Mouse (Mus musculus) limb, embryonic 14.5 days (tissue): Measurements from ENCODE around the gene Hhipl2. TPM values are rescaled to one million over a fixed set of nuclear protein-coding genes. Genes with fewer than 3 reads are reported as not detected.
"Not testable (repeated sequence)": the region's sequence is repeated elsewhere in the genome, so short reads cannot be mapped to it uniquely, and the experiment has no call there.

Experiments used
- ATAC-seq: fragments of 200-750 bp; cut with Nextera tagmentation; 2 replicates; pipeline ENCODE4 v1.8.0; 2017; ENCODE audit warnings: low read depth, moderate number of reproducible peaks, moderate TSS enrichment; ENCODE audit not compliant: low FRiP score
- DNase-seq: peaks from one replicate; pipeline ENCODE4 v3.0.0-alpha.2; 2015; ENCODE audit warnings: low spot score
- H3K27ac ChIP-seq: fragments of 300-500 bp; sonication (generic); replicated peaks from 2 replicates; pipeline ENCODE4 v1.5.1; 2014; ENCODE audit warnings: low read depth, mild to moderate bottlenecking, low read length, moderate library complexity, mixed read lengths
- H3K27me3 ChIP-seq: fragments of 300-500 bp; sonication (generic); 2 replicates; pipeline ENCODE4 v1.6.1; 2014; ENCODE audit warnings: low read length, mixed read lengths; ENCODE audit not compliant: control insufficient read depth, insufficient read depth
- H3K36me3 ChIP-seq: fragments of 300-500 bp; sonication (generic); 2 replicates; pipeline ENCODE4 v1.6.1; 2014; ENCODE audit warnings: mild to moderate bottlenecking, low read length, moderate library complexity, mixed read lengths; ENCODE audit not compliant: control insufficient read depth, insufficient read depth
- H3K4me1 ChIP-seq: fragments of 300-500 bp; sonication (generic); 2 replicates; pipeline ENCODE4 v1.6.1; 2014; ENCODE audit warnings: antibody characterized with exemption, low read length, mixed read lengths; ENCODE audit not compliant: control insufficient read depth, insufficient read depth
- H3K4me2 ChIP-seq: fragments of 300-500 bp; sonication (generic); replicated peaks from 2 replicates; pipeline ENCODE4 v1.6.1; 2014; ENCODE audit warnings: low read depth, mild to moderate bottlenecking, low read length, moderate library complexity; ENCODE audit not compliant: severe bottlenecking
- H3K4me3 ChIP-seq: fragments of 300-500 bp; sonication (generic); replicated peaks from 2 replicates; pipeline ENCODE4 v1.5.1; 2014; ENCODE audit warnings: low read length
- H3K9ac ChIP-seq: fragments of 300-500 bp; sonication (generic); 2 replicates; pipeline ENCODE4 v1.6.1; 2014; ENCODE audit warnings: mild to moderate bottlenecking, low read depth, low read length, moderate library complexity; ENCODE audit not compliant: severe bottlenecking
- H3K9me3 ChIP-seq: fragments of 300-500 bp; sonication (generic); 2 replicates; pipeline ENCODE4 v1.6.1; 2016; ENCODE audit warnings: low read length; ENCODE audit not compliant: control insufficient read depth
- POLR2A ChIP-seq: fragments of 200-500 bp; IDR thresholded peaks from 2 replicates; pipeline ENCODE4 v1.8.0; 2012; ENCODE audit warnings: inconsistent platforms, mild to moderate bottlenecking, moderate library complexity, borderline replicate concordance; ENCODE audit not compliant: insufficient read depth, insufficient read length; ENCODE audit errors: extremely low read depth
- WGBS: fragments of 180-500 bp; shearing (Covaris S2); extraction: QIAGEN DNeasy Blood & Tissue Kit; methylation state at CpG from one replicate; pipeline ENCODE4 v1.1.7; 2014; 5-methylcytosine and 5-hydroxymethylcytosine counted together
- polyA plus RNA-seq, 2 experiments: library from polyadenylated mRNA; depleted of rRNA in 1 of 2; stranded (reverse) in 1 of 2; unstranded in 1 of 2; fragments of >200 nt; fragmentation: Nextera tagmentation in 1 of 2; extraction: Ambion mirVana in 1 of 2; gene quantifications; 2 replicates each; pipeline versions ENCODE4 v1.2.1 to v1.2.3; 2012 to 2014

Gene Hhipl2
- polyA plus RNA-seq, 2 experiments: 0.18 to 0.75 TPM

DNA sequence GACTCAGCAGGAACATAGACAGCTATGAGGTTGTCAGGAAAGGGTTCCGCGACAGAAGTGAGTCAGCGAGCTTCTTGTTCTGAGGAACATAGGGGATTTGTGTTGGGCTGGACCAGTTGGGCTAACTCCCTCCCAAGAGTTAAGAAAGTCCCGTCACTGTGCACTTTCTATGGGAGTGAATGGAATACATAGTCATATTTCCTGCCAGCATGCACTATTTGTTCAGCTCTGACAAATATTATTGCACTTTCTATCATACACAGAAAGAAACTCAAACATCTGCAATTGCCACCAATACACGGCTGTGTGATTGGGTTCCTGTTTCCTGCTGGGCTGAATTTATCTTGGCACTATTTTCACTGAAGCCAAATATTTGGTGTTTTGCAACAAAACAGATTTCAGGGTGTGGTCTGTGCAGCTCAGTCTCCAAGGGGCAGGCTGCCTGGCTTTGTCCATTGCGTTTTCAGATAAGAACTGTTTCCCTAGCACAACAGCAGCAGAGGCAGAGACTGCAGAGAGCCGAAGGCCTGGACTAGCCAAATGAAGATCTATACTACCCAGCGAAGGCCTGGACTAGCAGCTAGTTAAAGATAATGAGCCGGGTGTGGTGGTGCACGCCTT lies 39.6 kb upstream of the Hhipl2 start:
- Histone ChIP-seq H3K4me3 (no peak overlapping the region), H3K36me3 (no peaks in the 10 kb centered on the region), H3K27me3 (no peaks in the 10 kb centered on the region), H3K9ac (no peak overlapping the region), H3K4me2 (no peak overlapping the region), H3K4me1 (no peaks in the 10 kb centered on the region), H3K9me3 (no peaks in the 10 kb centered on the region), H3K27ac (no peak overlapping the region)
- ATAC-seq (no peak), DNase-seq (no peak)
- no peak for TF ChIP-seq POLR2A
- 79% methylated on average over 10 of the region's 10 CpGs for WGBS

DNA sequence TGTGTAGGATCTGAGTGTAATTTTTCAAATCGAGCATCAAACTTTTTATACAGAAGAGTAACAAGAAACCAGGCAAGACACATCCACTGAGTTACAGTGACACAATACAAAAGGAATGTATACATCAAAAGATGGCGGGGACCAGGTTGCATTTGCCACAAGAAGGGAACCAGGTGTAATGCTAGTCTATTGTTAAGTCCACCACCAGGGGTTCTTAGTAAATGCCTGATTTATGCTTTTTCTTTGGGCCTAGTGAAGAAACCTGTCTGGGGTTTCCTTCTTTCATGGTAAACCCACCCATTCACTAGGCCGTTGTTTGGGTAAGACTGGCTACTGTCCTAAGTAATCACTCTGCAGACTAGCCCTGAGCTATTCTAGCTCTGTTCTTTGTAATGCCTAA lies 38.6 kb upstream of the Hhipl2 start:
- ATAC-seq, H3K27ac ChIP-seq, H3K9ac ChIP-seq, H3K4me1 ChIP-seq, H3K4me2 ChIP-seq, H3K9me3 ChIP-seq, H3K27me3 ChIP-seq, DNase-seq, H3K4me3 ChIP-seq, H3K36me3 ChIP-seq: not testable (repeated sequence)
- 83% methylated on average over 3 of the region's 3 CpGs for WGBS

DNA sequence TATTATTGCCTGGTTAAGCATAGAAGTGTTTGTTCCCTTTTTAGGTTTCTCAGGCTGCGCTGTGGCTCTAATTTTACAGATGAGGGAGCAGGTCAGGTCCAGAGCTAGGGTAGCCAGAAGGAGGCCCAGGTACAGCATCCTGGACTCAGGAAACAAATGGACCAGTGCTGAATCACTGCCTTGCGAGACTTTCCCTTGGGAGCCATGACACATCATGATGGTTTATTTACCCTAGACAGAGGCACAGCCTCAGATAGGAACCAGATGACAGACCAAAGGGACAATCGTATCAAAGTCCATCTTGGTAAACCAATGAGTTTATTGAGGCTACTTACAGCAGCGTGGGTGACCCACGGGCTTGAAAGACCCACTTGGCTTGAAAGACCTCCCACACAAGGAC lies 36.2 kb upstream of the Hhipl2 start:
- WGBS: 84% methylated on average over 5 of the region's 5 CpGs
- no peak for TF ChIP-seq POLR2A

DNA sequence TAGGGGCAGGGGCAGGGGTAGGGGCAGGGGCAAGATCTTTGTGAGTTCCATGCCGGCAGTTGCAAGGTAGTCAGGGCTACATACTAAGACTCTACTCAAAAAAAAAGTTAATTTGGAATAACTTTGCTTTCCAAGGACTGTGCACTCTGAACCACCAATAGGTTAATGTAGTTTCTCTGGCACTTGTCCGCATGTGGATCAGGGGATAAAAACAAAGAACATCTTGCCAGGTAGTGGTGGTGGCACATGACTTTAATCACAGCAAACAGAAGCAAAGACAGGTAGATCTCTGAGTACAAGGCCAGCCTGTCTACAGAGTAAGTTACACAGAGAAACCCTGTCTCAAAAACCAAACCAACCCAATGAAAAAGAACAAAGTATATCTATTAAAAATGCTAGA lies 35.4 kb upstream of the Hhipl2 start:
- no peak for TF ChIP-seq POLR2A
- Histone ChIP-seq H3K36me3 (no peaks in the 10 kb centered on the region), H3K27ac (no peak overlapping the region), H3K4me3 (no peak overlapping the region), H3K9me3 (no peaks in the 10 kb centered on the region), H3K4me2 (no peak overlapping the region), H3K9ac (no peak overlapping the region), H3K27me3 (peaks cover 9% of the 10 kb centered on the region; the same call in 1 of the 2 replicates), H3K4me1 (no peaks in the 10 kb centered on the region)
- WGBS: 91% methylated on average over 2 of the region's 2 CpGs
- ATAC-seq: no peak
- no peak for DNase-seq

More for the DNA sequence above, 36.2 kb upstream of the Hhipl2 start:
- Histone ChIP-seq H3K27ac (no peak overlapping the region), H3K9me3 (no peaks in the 10 kb centered on the region), H3K36me3 (no peaks in the 10 kb centered on the region), H3K9ac (no peak overlapping the region), H3K4me3 (no peak overlapping the region), H3K4me2 (no peak overlapping the region), H3K4me1 (no peaks in the 10 kb centered on the region), H3K27me3 (peaks cover 8% of the 10 kb centered on the region; the same call in 1 of the 2 replicates)
- no peak for ATAC-seq
- DNase-seq: no peak

DNA sequence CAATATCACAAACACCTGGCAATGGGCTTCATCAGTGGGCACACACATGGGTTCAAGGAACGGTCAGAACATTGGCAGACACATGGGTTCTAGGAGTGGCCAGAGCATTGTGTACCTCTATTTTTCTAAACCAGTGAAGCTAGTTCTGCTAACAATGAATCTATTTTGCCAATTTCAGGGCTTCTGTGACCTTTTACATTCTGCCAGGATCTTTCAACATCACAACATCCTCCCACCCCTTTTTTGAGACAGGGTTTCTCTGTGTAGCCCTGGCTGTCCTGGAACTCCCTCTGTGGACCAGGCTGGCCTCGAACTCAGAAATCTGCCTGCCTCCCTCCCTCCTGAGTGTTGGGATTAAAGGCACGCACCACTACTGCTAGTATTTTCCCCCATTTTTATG lies 30.6 kb upstream of the Hhipl2 start:
- H3K4me2 ChIP-seq, H3K27ac ChIP-seq, H3K9me3 ChIP-seq, H3K36me3 ChIP-seq, ATAC-seq, DNase-seq, H3K9ac ChIP-seq, H3K4me3 ChIP-seq, H3K4me1 ChIP-seq, H3K27me3 ChIP-seq: not testable (repeated sequence)
- 99% methylated on average over 3 of the region's 3 CpGs for WGBS
